Mouse (Mus musculus): ENCODE data around the gene Lrsam1. TPM values are rescaled to one million over a fixed set of nuclear protein-coding genes. Genes with fewer than 3 reads are reported as not detected.
"Not testable (repeated sequence)": the region's sequence is repeated elsewhere in the genome, so short reads cannot be mapped to it uniquely, and the experiment has no call there.

Lrsam1 gene
- 4.0 and 6.2 TPM in 2 replicates for total RNA-seq (2017)

- ATAC-seq (replicated peaks; ENCODE audit: low read depth, poor library complexity, severe bottlenecking) = peak; percentile 89
Observed at GRCm38 (mm10) chr2:32961192-32961995, at the start of gene Lrsam1, which contains the start of gene Rpl12. Gene Lrsam1, minus strand, starts transcription at chr2:32961614. Gene Rpl12, plus strand, starts transcription at chr2:32961559.

- not testable (repeated sequence) for ATAC-seq (replicated peaks; ENCODE audit: low read depth, poor library complexity, severe bottlenecking)
Observed at GRCm38 (mm10) chr2:33009055-33009454, 47.6 kb upstream of the Lrsam1 start.

GRCm38 (mm10) chr2:33005041-33005440, 43.6 kb upstream of the Lrsam1 start:
- ATAC-seq (replicated peaks; ENCODE audit: low read depth, poor library complexity, severe bottlenecking) = no peak

GRCm38 (mm10) chr2:33002144-33002543, 40.7 kb upstream of the Lrsam1 start:
- no peak for ATAC-seq (replicated peaks; ENCODE audit: low read depth, poor library complexity, severe bottlenecking)

- ATAC-seq (replicated peaks; ENCODE audit: low read depth, poor library complexity, severe bottlenecking) = no peak
Observed at GRCm38 (mm10) chr2:32999752-33000151, 38.3 kb upstream of the Lrsam1 start.

GRCm38 (mm10) chr2:32997792-32998191, 36.4 kb upstream of the Lrsam1 start:
- no peak for ATAC-seq (replicated peaks; ENCODE audit: low read depth, poor library complexity, severe bottlenecking)

GRCm38 (mm10) chr2:32997081-32997480, 35.7 kb upstream of the Lrsam1 start:
- ATAC-seq (replicated peaks; ENCODE audit: low read depth, poor library complexity, severe bottlenecking) = no peak

- peak; percentile 88 for ATAC-seq (replicated peaks; ENCODE audit: low read depth, poor library complexity, severe bottlenecking)
Observed at GRCm38 (mm10) chr2:32992130-32992529, 30.7 kb upstream of the Lrsam1 start.

GRCm38 (mm10) chr2:32990167-32990832, 28.9 kb upstream of the Lrsam1 start:
- ATAC-seq (replicated peaks; ENCODE audit: low read depth, poor library complexity, severe bottlenecking) = no peak

- peak; percentile 33; the same call in 1 of the 2 replicates for ATAC-seq (replicated peaks; ENCODE audit: low read depth, poor library complexity, severe bottlenecking)
Observed at GRCm38 (mm10) chr2:32989376-32989775, 28.0 kb upstream of the Lrsam1 start.

- no peak for ATAC-seq (replicated peaks; ENCODE audit: low read depth, poor library complexity, severe bottlenecking)
Observed at GRCm38 (mm10) chr2:32985844-32986243, 24.4 kb upstream of the Lrsam1 start.

GRCm38 (mm10) chr2:32983617-32984016, 22.2 kb upstream of the Lrsam1 start:
- ATAC-seq (replicated peaks; ENCODE audit: low read depth, poor library complexity, severe bottlenecking) = no peak

- no peak for ATAC-seq (replicated peaks; ENCODE audit: low read depth, poor library complexity, severe bottlenecking)
Observed at GRCm38 (mm10) chr2:32982700-32983099, 21.3 kb upstream of the Lrsam1 start.

GRCm38 (mm10) chr2:32981725-32982271, 20.4 kb upstream of the Lrsam1 start, which contains the start of gene Slc2a8:
Gene Slc2a8, minus strand, starts transcription at chr2:32982083.
- ATAC-seq (replicated peaks; ENCODE audit: low read depth, poor library complexity, severe bottlenecking) = peak; percentile 95

GRCm38 (mm10) chr2:32981281-32981680, 19.9 kb upstream of the Lrsam1 start:
- 0 out of 2 replicates have a peak, but pooled peaks have one; percentile 24 for ATAC-seq (replicated peaks; ENCODE audit: low read depth, poor library complexity, severe bottlenecking)

GRCm38 (mm10) chr2:32979675-32980074, 18.3 kb upstream of the Lrsam1 start:
- ATAC-seq (replicated peaks; ENCODE audit: low read depth, poor library complexity, severe bottlenecking) = no peak

GRCm38 (mm10) chr2:32978675-32979074, 17.3 kb upstream of the Lrsam1 start:
- no peak for ATAC-seq (replicated peaks; ENCODE audit: low read depth, poor library complexity, severe bottlenecking)

GRCm38 (mm10) chr2:32977114-32977513, 15.7 kb upstream of the Lrsam1 start:
- no peak for ATAC-seq (replicated peaks; ENCODE audit: low read depth, poor library complexity, severe bottlenecking)

- no peak for ATAC-seq (replicated peaks; ENCODE audit: low read depth, poor library complexity, severe bottlenecking)
Observed at GRCm38 (mm10) chr2:32974216-32974615, 12.8 kb upstream of the Lrsam1 start.

- no peak for ATAC-seq (replicated peaks; ENCODE audit: low read depth, poor library complexity, severe bottlenecking)
Observed at GRCm38 (mm10) chr2:32971235-32971634, 9.8 kb upstream of the Lrsam1 start.

GRCm38 (mm10) chr2:32969326-32969725, 7.9 kb upstream of the Lrsam1 start:
- ATAC-seq (replicated peaks; ENCODE audit: low read depth, poor library complexity, severe bottlenecking) = no peak
